Mouse (Mus musculus) midbrain, embryonic 15.5 days (tissue): ENCODE measurements at regions not wholly inside any gene's neighbourhood (a gene's known extent, or its start where the extent isn't known, plus 50 kb on each side); places are given as distances from the start of the nearest gene placed in this dataset.

Source experiments
- ATAC-seq: fragments of 200-750 bp; cut with Nextera tagmentation; replicated peaks from 2 replicates; pipeline ENCODE4 v1.8.0; 2017; ENCODE audit warnings: moderate TSS enrichment
- H3K27ac ChIP-seq: fragments of 300-500 bp; sonication (generic); 2 replicates; pipeline ENCODE4 v1.5.1; 2015; ENCODE audit warnings: mild to moderate bottlenecking, inconsistent platforms
- H3K27me3 ChIP-seq: fragments of 300-500 bp; sonication (generic); replicated peaks from 2 replicates; pipeline ENCODE4 v1.6.1; 2015; ENCODE audit warnings: inconsistent platforms
- H3K36me3 ChIP-seq: fragments of 300-500 bp; sonication (generic); replicated peaks from 2 replicates; pipeline ENCODE4 v1.6.1; 2015; ENCODE audit warnings: inconsistent platforms
- H3K4me1 ChIP-seq: fragments of 300-500 bp; sonication (generic); 2 replicates; pipeline ENCODE4 v1.6.1; 2015; ENCODE audit warnings: inconsistent platforms
- H3K4me2 ChIP-seq: fragments of 300-500 bp; sonication (generic); 2 replicates; pipeline ENCODE4 v1.6.1; 2015; ENCODE audit warnings: inconsistent platforms, mild to moderate bottlenecking, moderate library complexity
- H3K4me3 ChIP-seq: fragments of 300-500 bp; sonication (generic); 2 replicates; pipeline ENCODE4 v1.5.1; 2015; ENCODE audit warnings: mild to moderate bottlenecking, inconsistent platforms
- H3K9ac ChIP-seq: fragments of 300-500 bp; sonication (generic); 2 replicates; pipeline ENCODE4 v1.6.1; 2015; ENCODE audit warnings: mild to moderate bottlenecking, inconsistent platforms
- H3K9me3 ChIP-seq: fragments of 300-500 bp; sonication (generic); 2 replicates; pipeline ENCODE4 v1.6.1; 2016; ENCODE audit warnings: inconsistent platforms
- WGBS: fragments of 180-500 bp; shearing (Covaris S2); methylation state at CpG from one replicate; pipeline ENCODE4 v1.1.7; 2015; ENCODE audit warnings: mixed read lengths; 5-methylcytosine and 5-hydroxymethylcytosine counted together

DNA sequence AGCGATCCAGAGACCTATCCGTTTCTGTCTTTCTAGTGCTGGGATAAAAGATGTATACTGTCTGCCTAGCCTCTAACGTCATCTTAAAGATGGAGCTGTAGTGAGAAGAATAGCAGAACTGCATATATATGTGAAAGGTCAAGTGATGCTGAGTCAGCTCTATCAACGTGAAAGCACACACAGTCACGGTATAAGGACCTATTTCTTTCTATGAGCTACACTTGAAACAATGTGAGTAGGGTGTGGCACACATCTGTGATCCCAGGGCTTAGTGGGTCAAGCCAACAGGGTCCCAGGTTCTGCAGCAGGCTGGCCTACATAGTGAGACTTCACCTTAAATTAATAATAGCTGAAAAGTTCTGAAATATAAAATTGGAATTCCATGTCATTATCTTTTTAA, 106.6 kb upstream of the Zfp648 start:
- H3K9ac ChIP-seq: no peak overlapping the region
- 80% methylated on average over 5 of the region's 5 CpGs for WGBS
- H3K27ac ChIP-seq: no peak overlapping the region
- no peak for ATAC-seq
- H3K36me3 ChIP-seq: no peaks in the 10 kb centered on the region
- no peaks in the 10 kb centered on the region for H3K9me3 ChIP-seq
- no peaks in the 10 kb centered on the region for H3K27me3 ChIP-seq
- H3K4me2 ChIP-seq: no peak overlapping the region
- no peaks in the 10 kb centered on the region for H3K4me1 ChIP-seq
- H3K4me3 ChIP-seq: no peak overlapping the region

DNA sequence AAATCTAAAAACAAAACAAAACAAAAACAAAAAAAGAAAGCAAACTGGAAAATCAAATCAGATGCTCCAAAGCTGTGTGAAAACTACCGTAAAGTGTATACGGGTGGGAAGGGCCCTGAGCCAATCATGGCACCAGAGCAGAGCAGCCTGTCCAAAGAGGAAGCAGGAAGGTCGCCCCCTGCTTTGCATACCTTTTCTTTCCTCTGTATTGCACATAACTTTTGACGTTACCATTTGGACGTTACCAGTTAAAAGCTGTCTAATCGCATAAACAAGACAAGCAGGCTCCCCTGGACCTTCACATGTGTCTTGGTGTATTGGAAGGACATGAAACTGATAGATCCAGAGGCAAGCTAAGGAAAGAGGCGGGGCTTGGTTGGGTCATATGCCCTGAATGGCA, 104.9 kb upstream of the Zfp648 start:
- no peaks in the 10 kb centered on the region for H3K9me3 ChIP-seq

GRCm38 (mm10) chr1:154096911-154097310, 104.1 kb upstream of the Zfp648 start:
- no peak overlapping the region for H3K27ac ChIP-seq
- no peak overlapping the region for H3K4me2 ChIP-seq
- ATAC-seq: no peak
- no peak overlapping the region for H3K9ac ChIP-seq
- WGBS: 95% methylated on average over 2 of the region's 2 CpGs
- H3K4me1 ChIP-seq: no peaks in the 10 kb centered on the region
- no peak overlapping the region for H3K4me3 ChIP-seq
- H3K36me3 ChIP-seq: no peaks in the 10 kb centered on the region
- H3K27me3 ChIP-seq: no peaks in the 10 kb centered on the region
- H3K9me3 ChIP-seq: no peaks in the 10 kb centered on the region

More for the DNA sequence above, 104.9 kb upstream of the Zfp648 start:
- no peak for ATAC-seq
- Histone ChIP-seq H3K4me2 (no peak overlapping the region), H3K4me1 (no peaks in the 10 kb centered on the region), H3K4me3 (no peak overlapping the region), H3K36me3 (no peaks in the 10 kb centered on the region), H3K27ac (no peak overlapping the region), H3K27me3 (no peaks in the 10 kb centered on the region), H3K9ac (no peak overlapping the region)
- 90% methylated on average over 7 of the region's 7 CpGs for WGBS

DNA sequence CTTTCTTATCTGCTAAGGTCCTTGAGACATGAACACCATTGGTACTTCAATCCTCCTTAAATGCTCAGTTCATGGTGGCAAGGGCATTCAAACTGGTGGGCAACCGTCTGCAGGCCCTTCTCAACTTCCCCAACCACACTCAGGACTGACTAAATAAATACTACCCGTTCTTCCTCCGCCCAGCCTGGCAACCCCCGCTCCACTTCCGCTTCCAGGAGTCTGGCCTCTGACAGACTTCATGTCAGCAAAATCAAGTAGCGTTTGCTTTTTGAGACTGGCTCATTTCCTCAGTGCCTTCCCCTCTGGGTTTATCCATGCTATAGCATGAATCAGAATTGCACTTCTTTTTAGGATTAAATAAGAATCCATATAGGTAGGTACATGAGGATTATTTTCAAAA, 103.3 kb upstream of the Zfp648 start:
- Histone ChIP-seq H3K4me2 (no peak overlapping the region), H3K9me3 (no peaks in the 10 kb centered on the region), H3K9ac (no peak overlapping the region), H3K36me3 (no peaks in the 10 kb centered on the region), H3K27ac (no peak overlapping the region), H3K4me1 (peaks cover under 1% of the 10 kb centered on the region; the same call in 1 of the 2 replicates), H3K27me3 (no peaks in the 10 kb centered on the region), H3K4me3 (no peak overlapping the region)
- 69% methylated on average over 6 of the region's 6 CpGs for WGBS
- ATAC-seq: no peak

DNA sequence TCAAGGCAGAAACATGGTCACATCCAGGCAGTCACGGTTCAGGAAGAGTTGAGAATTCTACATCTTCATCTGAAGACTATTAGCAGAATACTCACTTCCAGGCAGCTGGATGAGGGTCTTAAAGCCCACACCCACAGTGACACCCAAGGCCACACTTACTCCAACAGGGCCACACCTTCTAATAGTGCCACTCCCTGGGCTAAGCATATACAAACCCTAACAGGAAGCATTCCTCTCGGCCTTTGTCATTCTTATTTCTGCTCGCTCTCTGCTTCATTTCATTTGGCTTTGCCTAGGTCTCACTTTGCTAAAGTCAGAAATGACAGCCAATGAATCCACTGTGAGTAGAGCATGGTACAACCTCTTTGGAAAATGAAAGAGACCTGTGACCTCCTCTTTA, 100.4 kb upstream of the Zfp648 start:
- Histone ChIP-seq H3K36me3 (no peaks in the 10 kb centered on the region), H3K4me3 (no peak overlapping the region), H3K4me1 (peaks cover 11% of the 10 kb centered on the region; the same call in 1 of the 2 replicates), H3K27me3 (no peaks in the 10 kb centered on the region), H3K9ac (no peak overlapping the region), H3K4me2 (no peak overlapping the region), H3K27ac (no peak overlapping the region), H3K9me3 (no peaks in the 10 kb centered on the region)
- no peak for ATAC-seq
- 90% methylated on average over 3 of the region's 3 CpGs for WGBS

DNA sequence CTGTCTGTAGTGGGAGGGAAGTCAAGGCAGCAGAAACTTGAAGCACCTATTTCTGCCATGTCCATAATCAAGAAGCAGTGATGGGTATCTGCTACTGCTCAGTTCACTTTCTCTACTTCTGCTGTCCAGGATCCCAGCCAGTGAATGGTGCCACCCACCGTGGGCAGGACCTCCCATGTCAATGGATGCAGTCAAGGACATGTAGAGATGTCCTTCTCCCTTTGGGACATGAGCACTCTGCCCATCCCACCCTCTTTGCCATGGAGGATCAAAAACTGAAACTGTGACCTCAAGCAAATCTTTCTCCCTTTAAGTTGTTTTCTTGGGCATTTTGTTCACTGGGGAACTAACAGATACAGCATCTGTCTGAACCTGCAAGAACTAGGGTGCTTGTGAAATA, 99.6 kb upstream of the Zfp648 start:
- Histone ChIP-seq H3K36me3 (no peaks in the 10 kb centered on the region), H3K4me1 (peaks cover 11% of the 10 kb centered on the region; the same call in 1 of the 2 replicates), H3K27me3 (no peaks in the 10 kb centered on the region), H3K9me3 (no peaks in the 10 kb centered on the region), H3K27ac (no peak overlapping the region), H3K9ac (no peak overlapping the region), H3K4me2 (no peak overlapping the region), H3K4me3 (no peak overlapping the region)
- no peak for ATAC-seq
- 87% methylated on average over 1 of the region's 1 CpGs for WGBS

DNA sequence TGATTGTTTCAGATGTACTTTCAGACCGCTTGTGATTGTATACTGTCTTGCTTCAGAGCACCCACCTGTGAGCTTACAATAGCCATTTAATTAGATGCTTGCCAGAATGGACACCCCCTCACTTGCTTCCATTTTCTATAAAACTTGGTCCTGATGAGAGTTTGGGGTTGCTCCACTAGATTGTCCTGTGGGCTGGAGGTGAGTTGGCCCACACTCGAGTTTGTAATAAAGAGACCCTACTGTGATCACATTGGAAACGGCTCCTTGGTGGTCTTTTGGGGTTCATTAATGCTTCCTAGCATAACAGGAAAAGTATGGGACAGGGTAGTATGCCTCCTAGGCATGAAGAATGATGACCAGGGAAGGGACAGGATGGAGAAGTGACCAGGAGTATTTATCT, 98.8 kb upstream of the Zfp648 start:
- H3K4me3 ChIP-seq: no peak overlapping the region
- no peaks in the 10 kb centered on the region for H3K9me3 ChIP-seq
- no peak for ATAC-seq
- peak overlapping the region; percentile 61 for H3K27ac ChIP-seq
- 56% methylated on average over 3 of the region's 3 CpGs for WGBS
- H3K27me3 ChIP-seq: no peaks in the 10 kb centered on the region
- H3K4me2 ChIP-seq: no peak overlapping the region
- peaks cover 11% of the 10 kb centered on the region; the same call in 1 of the 2 replicates for H3K4me1 ChIP-seq
- no peak overlapping the region for H3K9ac ChIP-seq
- H3K36me3 ChIP-seq: no peaks in the 10 kb centered on the region

DNA sequence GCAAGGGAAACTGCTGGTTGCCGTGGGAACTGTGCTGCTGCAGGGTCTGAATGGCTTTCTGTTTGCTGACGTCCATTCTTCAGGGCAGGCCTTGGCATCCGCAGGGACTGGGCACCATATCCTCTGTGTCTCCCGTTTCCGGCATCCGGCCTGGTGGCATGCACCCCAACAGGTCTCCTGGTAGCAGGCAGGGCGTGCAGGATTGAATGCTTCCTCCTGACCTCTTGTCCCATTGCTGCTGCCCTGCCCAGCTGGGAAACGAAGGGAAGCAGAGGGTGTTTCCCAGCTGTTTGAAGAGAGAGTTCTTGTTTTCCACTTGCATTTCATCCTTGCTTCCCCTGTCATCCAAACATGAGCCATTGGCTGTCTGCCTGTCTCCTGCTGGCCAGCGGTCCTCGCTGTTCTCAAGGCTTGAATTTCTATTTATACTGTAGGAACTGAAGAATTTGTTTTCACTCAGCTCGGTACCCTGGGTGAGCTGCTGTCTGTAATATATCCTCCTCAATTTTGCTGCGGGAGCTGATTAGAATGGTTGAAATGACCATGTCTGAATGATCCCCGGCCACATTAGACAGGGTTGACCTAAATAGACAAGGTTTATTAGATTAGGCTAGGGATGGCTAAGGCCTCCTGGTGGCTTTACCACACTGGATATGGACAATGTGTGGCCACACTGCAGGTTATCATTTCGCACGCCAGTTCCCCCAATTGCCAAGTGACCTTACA, 98.0 kb upstream of the Zfp648 start:
- H3K27ac ChIP-seq: peak overlapping the region; percentile 61
- WGBS: 29% methylated on average over 15 of the region's 15 CpGs

DNA sequence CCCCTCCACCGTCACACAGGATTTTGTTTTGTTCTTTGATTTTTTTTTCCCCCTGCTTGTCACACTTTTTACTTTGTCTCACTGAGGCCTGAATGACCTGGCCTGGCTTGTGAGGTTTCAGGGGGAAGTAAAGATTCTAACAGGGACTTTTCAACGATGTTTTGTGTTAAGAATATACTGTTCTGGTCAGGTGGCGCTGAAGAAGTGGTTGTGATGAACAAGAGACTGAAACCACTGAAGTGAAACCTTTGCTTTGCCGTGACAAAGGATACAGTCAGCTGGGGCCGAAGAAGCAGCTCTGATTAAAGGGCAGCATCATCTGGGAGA, 97.4 kb upstream of the Zfp648 start:
- H3K27me3 ChIP-seq: no peaks in the 10 kb centered on the region
- no peaks in the 10 kb centered on the region for H3K9me3 ChIP-seq
- peak overlapping the region; percentile 61 for H3K27ac ChIP-seq
- peaks cover 11% of the 10 kb centered on the region; the same call in 1 of the 2 replicates for H3K4me1 ChIP-seq
- H3K9ac ChIP-seq: no peak overlapping the region
- no peak overlapping the region for H3K4me3 ChIP-seq
- no peak overlapping the region for H3K4me2 ChIP-seq
- 28% methylated on average over 5 of the region's 5 CpGs for WGBS
- H3K36me3 ChIP-seq: no peaks in the 10 kb centered on the region
- ATAC-seq: no peak

More for the DNA sequence above, 98.0 kb upstream of the Zfp648 start:
- Histone ChIP-seq H3K4me1 (peaks cover 11% of the 10 kb centered on the region; the same call in 1 of the 2 replicates), H3K9ac (no peak overlapping the region), H3K4me2 (peak overlapping the region; percentile 29; the same call in 1 of the 2 replicates), H3K9me3 (no peaks in the 10 kb centered on the region), H3K4me3 (no peak overlapping the region), H3K27me3 (no peaks in the 10 kb centered on the region), H3K36me3 (no peaks in the 10 kb centered on the region)
- ATAC-seq: peak; percentile 88

DNA sequence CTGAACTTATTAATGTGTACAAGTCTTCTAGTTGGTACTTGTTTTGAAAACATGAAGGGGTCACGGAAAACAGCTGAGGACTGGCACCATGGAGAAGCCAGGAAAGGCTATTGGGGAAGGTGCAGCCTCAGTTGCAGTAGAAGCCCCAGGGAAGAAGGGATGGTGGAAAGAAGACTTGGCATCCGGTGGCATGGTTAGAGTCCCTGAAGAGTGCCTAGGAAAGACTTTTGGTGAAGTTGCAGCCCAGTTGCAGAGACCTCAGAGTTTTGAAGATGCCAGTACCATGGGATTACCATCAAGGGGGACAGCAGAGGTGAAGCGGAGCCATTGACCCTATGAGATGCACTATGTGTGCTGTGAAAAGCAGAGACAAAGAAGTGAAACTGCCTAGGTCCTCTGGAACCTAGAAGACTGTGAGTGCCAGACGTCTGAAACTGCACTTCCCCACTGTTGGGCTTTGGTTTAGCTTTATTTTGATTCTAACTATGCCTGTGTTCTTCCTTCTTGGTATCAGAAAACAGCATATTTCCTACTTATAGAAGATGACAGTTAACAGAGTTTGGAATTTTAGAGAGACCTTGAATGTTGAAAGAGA, 96.9 kb upstream of the Zfp648 start:
- Histone ChIP-seq H3K9ac (no peak overlapping the region), H3K27ac (0 out of 2 replicates have a peak overlapping the region, but pooled peaks have one; percentile 61), H3K4me2 (no peak overlapping the region), H3K9me3 (no peaks in the 10 kb centered on the region), H3K36me3 (no peaks in the 10 kb centered on the region), H3K27me3 (no peaks in the 10 kb centered on the region), H3K4me1 (peaks cover 11% of the 10 kb centered on the region; the same call in 1 of the 2 replicates), H3K4me3 (no peak overlapping the region)
- ATAC-seq: no peak
- WGBS: 70% methylated on average over 4 of the region's 4 CpGs

GRCm38 (mm10) chr1:154104779-154105178, 96.2 kb upstream of the Zfp648 start:
- Histone ChIP-seq H3K4me2 (no peak overlapping the region), H3K9ac (no peak overlapping the region), H3K27ac (no peak overlapping the region), H3K36me3 (no peaks in the 10 kb centered on the region), H3K4me3 (no peak overlapping the region), H3K9me3 (no peaks in the 10 kb centered on the region), H3K4me1 (peaks cover 11% of the 10 kb centered on the region; the same call in 1 of the 2 replicates), H3K27me3 (no peaks in the 10 kb centered on the region)
- WGBS: 79% methylated on average over 1 of the region's 1 CpGs
- ATAC-seq: no peak

GRCm38 (mm10) chr1:154112500-154112899, 88.5 kb upstream of the Zfp648 start:
- H3K27me3 ChIP-seq: no peaks in the 10 kb centered on the region
- no peaks in the 10 kb centered on the region; the same call in 1 of the 2 replicates for H3K4me1 ChIP-seq
- no peaks in the 10 kb centered on the region for H3K36me3 ChIP-seq
- H3K4me2 ChIP-seq: no peak overlapping the region
- H3K9me3 ChIP-seq: no peaks in the 10 kb centered on the region
- no peak for ATAC-seq
- H3K9ac ChIP-seq: no peak overlapping the region
- H3K27ac ChIP-seq: no peak overlapping the region
- no peak overlapping the region for H3K4me3 ChIP-seq
- 79% methylated on average over 3 of the region's 3 CpGs for WGBS
